Mouse (Mus musculus) liver, adult 2 months (tissue): ENCODE measurements around the gene Ttc27.

Experiments
- CTCF ChIP-seq: fragments of 200-500 bp; IDR thresholded peaks from 2 replicates; pipeline ENCODE4 v1.5.1; 2011; ENCODE audit warnings: low read depth, low read length, control low read depth
- POLR2A ChIP-seq: fragments of 200-500 bp; IDR thresholded peaks from 2 replicates; pipeline ENCODE4 v1.6.1; 2011; ENCODE audit warnings: low read length, control low read depth; ENCODE audit not compliant: insufficient read depth; ENCODE audit errors: extremely low read depth

- TF ChIP-seq POLR2A, result no peak
- TF ChIP-seq CTCF, result no peak
Measured at GRCm38 (mm10) chr17:74889535-74890117, 172.1 kb downstream of the Ttc27 start.
